Mouse (Mus musculus): ENCODE results near the gene Rgsl1.

- TF ChIP-seq GATA1 (IDR thresholded peaks at IDR 0.05; ENCODE audit: borderline replicate concordance, low read length) (no peak), FLI1 (IDR thresholded peaks at IDR 0.05; ENCODE audit: low read length) (no peak)
Observed at GRCm38 (mm10) chr1:153766298-153766697, 77.6 kb downstream of the Rgsl1 start.

Measured in megakaryocyte, embryonic 14.5 days (primary cell).